Mouse (Mus musculus) yolk sac, embryonic 10.5 days (tissue): ENCODE results near the gene Nfib.

ENCODE experiments used
- DNase-seq: peaks from one replicate; pipeline ENCODE4 v3.0.0-alpha.2; 2017; ENCODE audit warnings: low spot score

Nfib gene

DNA sequence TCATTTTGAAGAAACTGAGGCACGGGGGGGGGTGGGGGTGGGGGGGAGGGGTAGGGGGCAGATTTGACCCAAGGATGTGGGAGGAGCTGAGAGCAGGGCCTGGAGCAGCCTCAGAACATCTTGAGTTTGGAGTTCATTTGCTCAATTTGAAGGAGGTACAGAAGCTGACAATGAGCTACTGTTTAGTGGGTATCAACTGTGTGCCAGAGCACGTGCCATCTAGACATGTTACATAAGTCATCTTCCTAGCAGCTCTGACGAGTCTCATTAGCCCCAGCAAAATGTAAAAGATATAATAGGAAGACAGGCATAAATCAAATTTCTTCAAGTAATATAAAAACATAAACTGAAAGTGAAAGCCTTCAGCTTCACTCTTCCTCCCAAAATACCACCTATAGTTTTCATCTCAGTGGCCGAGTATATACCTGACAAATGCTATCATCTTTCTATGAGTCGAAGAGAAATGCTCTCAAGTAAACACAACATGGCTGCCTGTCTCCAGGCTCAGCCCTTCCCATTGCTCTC is 165.0 kb downstream of the Nfib start:
- DNase-seq, result no peak

DNA sequence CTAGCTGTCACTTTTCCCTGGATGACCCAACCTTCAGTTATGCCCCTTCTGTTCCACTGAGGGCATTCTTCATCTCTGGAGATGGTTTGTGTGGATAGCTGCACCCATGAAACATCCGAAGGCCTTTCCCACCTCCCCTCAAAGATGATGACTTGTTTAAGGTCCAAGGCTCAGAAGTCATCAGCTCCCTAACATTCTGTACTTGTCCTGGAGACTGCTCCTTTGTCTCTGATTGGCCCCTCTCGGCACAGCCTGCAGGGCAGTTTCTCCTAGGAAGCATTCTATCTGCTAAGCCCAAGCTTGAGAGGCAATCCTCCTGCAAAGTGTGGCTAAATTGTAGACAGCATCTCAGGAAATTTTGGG is 165.5 kb downstream of the Nfib start:
- DNase-seq, result no peak

DNA sequence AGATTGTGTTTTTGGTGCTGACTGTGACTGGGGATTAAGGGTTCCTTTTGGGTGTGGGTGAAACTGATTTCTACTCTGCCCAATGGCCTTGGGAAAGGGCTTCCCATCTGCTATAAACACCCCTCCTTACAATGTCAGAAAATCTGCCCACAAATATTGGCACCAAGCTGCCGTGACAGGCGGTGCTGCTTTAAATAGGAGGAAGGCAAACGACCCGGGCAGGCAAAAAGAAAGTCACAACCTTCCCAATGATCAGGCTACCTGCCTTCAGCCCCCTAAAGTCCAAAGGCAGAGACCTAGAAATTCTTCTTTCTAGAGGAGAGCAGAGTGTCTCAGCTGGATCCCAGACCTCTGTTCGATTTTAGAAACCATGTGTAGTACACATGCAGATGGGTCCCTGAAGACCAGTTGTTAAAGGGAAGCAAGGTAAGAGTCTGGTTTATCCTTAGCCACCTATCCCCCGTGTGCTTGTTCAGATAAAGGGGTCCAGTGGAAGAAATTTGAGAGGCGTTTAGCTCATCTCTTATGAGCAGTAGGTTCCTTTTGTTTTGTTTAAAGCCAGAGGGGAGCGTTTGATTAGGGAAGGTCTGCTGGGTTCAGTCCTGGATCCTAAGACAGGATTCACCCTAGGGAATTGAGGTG is 166.0 kb downstream of the Nfib start:
- DNase-seq, result no peak

DNA sequence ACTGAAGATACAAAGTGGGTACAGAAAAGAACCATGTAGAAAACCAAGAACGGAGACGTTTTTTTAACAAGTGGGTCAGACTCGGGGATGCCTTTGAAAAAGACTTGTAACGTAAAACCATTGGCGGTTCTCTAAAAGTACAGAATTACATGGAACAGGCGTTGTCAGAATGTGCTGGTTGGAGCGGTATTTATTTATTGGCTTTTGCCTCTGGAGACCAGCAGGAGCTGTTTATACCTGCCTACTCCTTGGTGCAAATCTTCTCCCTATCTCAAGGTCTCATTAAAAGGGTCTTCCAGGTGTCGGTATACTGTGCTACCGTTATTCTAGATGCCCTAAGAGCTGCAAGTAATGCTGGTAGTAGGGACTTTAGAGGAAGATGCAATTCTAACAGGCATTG is 166.7 kb downstream of the Nfib start:
- peak; percentile 9 for DNase-seq

DNA sequence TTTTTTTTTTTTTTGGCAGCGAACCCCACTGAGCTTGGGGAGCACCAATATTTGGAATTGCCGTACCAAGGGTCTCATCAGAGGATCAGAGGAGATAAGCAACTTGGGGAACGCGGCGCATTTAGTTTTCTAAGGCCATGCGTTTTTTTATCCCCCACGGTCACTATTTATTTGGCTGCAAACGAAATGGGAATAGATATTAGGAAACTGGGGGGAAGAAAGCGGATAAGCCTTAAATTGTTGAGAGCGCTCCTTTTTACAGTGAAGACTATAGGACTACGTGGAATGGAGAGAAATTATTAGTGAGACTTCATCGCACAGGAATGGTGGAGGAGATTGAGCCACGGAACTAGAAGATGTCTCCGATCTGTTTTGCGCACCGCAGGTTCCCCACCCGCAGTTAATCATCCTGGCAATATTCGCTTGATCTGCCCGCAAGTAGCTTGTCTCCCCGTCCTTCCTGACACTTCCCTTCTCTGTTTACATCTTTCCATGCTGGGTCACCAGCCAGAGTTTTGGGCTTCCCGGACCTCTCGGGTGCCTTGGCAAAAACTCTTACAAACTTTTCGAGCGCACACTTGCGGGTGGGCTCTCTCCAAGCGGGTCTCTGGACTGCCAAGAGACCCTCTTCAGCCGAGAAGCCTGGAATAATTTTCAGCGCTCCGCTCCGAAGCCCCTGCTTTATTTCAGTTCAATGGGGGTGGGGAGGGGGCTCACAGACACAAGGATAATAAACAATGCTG is 167.3 kb downstream of the Nfib start:
- peak; percentile 15 for DNase-seq

GRCm38 (mm10) chr4:82537279-82537967 is 168.1 kb downstream of the Nfib start:
- DNase-seq, result peak; percentile 45

GRCm38 (mm10) chr4:82536435-82537278 is 168.9 kb downstream of the Nfib start:
- peak; percentile 6 for DNase-seq

DNA sequence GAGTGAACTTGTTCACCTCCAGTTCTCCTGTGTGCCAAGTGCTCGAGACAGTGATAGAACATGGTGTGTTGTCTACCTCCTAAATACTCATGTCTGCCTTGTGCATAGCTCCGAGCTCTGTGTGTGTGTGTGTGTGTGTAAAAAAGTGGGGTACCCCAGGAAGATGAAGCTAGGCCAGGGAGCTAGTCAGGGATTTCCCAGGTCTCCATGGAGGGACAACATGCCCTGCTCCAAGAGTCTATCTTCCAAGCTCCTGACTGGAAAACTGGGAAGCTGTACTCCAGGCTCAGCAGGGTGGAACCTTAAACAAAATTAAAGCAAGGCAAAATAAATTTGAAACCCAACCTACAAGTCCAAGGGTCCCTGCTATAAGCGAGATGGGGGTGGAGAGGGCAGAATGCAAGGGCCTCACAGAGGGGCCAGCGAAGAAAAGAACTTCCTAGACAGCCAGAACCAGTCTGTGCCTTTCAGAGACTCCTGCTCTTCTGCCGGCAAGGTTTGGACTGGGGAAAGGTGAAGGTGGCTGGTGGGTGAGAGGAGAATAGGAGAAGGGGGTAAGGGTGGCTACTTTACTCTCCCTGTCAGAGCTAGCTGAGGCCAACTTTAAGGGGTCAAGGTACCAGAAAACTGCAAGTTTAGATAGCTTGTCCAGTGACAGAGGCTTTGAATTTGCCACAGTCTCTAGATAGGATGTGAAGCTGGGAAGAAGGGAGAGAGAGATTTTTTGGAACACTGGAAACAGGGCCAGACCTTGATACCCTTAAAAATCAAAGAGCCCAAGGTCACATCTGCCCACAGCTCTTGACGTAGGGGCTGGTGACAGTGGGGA is 169.7 kb downstream of the Nfib start:
- no peak for DNase-seq

GRCm38 (mm10) chr4:82533231-82533630 is 172.3 kb downstream of the Nfib start:
- no peak for DNase-seq

DNA sequence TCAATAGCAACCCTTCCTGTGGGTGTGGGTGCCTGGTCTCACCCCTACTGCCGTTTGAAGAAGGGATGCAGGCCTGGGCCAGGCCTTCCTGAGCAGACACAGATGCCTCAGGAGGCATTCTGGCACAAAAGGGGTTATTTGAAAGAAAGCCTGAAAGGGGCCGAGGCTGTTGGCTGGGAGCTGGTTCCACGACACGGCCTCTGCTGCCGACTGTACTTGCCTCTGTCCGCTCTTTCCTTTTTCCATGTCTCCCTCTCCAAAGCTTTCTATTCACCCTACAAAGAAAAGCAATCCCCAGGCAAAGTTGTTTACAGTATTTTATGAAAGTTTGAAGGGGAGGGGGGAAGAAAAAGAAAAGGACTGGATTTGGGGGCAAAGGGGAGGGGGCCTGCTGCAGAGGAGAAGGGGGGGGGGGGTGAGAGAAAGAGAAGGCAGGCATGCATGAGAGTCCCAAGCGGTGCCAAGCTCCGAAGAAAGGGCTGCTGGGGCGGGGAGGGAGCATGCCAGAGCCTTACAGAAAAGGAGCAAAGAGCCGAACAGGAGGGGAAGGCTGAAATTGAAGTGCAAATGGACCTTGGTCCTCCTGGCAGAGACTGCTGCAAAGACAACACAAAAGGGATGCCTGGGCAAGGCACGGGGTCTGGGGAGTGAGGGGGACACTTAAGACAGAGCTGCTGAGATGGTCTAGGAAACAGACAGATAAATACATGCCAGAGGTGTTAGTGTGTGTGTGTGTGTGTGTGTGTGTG is 172.9 kb downstream of the Nfib start:
- DNase-seq, result peak; percentile 4

GRCm38 (mm10) chr4:82531977-82532376 is 173.6 kb downstream of the Nfib start:
- DNase-seq, result no peak

DNA sequence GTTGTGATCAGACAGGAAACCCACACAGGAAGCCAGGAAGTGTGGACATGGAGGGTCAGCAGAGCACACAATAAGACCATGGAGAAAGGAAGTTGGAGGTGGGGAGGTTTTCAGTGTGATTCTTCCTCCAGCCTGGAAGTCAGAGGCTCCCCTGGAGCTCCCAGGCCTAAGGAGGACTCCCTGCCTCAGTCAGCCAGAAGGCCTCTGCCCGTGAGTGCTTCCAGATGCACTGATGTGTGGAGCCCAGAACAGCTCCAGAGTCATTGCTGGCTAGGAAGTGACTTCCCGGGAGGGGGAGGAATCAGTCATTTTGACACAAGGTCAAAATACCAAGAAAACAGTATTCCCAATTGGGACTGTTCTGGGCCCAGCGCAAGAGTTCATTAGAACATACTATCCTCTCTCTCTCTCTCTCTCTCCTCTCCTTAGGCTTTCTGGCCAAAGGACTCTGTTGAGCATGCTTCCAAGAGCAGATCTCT is 174.6 kb downstream of the Nfib start:
- DNase-seq, result peak; percentile 21

DNA sequence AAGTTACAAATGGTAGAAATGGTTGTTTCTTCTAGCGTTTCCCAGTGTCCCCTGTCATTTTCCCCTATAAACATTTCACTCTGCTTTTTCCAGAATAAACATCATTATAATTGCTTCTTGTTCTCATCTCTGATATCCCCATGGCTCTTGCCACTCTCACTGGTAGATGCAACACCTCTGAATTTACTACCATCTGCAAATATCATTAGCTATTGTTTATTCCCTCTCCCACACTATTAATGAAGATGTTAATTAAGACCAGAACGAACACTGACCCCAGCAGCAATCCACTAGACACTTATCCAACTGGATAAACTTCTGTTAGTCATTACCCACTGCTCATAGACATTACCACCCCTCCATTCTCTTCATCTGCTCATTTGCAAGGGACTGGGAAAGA is 176.6 kb downstream of the Nfib start:
- DNase-seq, result no peak

DNA sequence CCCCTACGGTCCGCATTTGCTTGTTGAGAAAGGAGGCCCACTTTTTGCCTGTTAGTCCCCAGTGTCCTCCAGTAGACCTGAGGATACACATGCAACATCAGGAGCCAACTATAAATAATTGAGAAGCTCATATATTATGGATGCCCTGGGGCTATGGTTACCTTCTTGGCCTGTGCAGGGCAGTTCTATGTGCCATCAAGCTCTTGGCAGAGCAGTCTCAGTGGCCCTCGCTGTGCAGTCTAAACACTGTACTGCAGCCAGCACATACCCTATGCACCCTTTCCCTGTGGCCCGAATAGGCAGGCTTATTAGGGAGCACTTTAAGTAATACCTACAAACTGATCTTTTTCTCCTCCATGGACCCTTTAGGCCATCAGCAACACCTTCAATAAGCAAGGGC is 185.6 kb downstream of the Nfib start:
- DNase-seq, result no peak

DNA sequence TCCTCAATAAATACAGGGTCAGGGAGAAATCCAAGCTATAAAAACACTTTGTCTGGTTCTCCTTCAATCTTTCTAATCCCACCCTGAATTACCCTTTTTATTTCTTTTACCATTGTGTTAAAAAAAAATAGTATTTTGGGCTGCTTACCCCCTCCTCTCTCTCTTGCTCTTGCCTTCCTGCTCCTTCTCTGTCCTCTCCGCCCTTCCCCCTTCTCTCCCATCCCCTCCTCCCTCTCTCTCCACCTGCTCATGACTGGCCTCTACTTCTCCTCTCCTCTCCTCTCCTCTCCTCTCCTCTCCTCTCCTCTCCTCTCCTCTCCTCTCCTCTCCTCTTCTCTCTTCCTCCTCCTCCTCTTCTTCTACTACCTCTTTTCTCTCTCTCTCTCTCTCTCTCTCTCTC is 187.4 kb downstream of the Nfib start:
- no peak for DNase-seq

GRCm38 (mm10) chr4:82517311-82517710 is 188.2 kb downstream of the Nfib start:
- DNase-seq, result no peak

- no peak for DNase-seq
Observed at GRCm38 (mm10) chr4:82516211-82516795, 189.2 kb downstream of the Nfib start.

GRCm38 (mm10) chr4:82514921-82515320 is 190.6 kb downstream of the Nfib start:
- DNase-seq, result no peak

DNA sequence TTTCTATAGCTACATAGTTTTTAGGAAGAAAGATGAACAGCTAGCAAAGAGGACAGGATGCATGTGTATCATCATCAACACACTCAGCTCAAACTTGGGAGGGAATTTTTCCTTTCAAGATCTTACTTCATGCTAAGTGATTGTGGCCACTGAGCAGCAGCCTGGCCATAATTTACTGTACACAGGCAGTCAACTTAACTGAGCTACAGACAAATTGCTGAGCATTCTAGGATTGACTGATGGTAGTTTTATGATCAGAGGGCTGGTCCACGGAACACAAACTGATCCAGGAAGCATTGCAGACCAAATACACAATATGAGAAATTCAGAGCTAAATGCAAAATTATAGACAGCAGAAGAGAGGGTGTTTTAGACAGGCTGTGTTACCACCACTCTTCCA is 191.2 kb downstream of the Nfib start:
- DNase-seq, result no peak

GRCm38 (mm10) chr4:82513426-82513750 is 192.2 kb downstream of the Nfib start:
- no peak for DNase-seq
